8 mouse cellular contexts compared by ENCODE assay signal in genomic region chr3:95110911-95111726, GRCm38 (mm10). TPM values are rescaled to one million over a fixed set of nuclear protein-coding genes. Genes with fewer than 3 reads are reported as not detected.
A peak's percentile ranks its signal among the peaks of the same experiment; 100 is the strongest.
DNase-seq lines count a peak whose midpoint lies in the region; ATAC-seq and TF ChIP-seq lines count a peak whose summit lies in the region.

Gene Vps72, plus strand, starts transcription at chr3:95111022.

- peak within 1 kb of the TSS; percentile 95 for H3K27ac ChIP-seq in forebrain, embryonic 10.5 days
- H3K27ac ChIP-seq in heart, embryonic 15.5 days, result peak within 1 kb of the TSS; percentile 98
- H3K27ac ChIP-seq in liver, embryonic 14.5 days, result peak within 1 kb of the TSS; percentile 88
- peak within 1 kb of the TSS; percentile 93 for H3K27ac ChIP-seq in neural tube, embryonic 11.5 days (ENCODE audit: low read depth, low read length)
- H3K27ac ChIP-seq in stomach, postnatal 0 days (replicated peaks), result peak within 1 kb of the TSS; percentile 96

- DNase-seq in CD8-positive naive resting alpha-beta T cell, adult 2 months (ENCODE audit: low read depth in 2 of 2, low spot score in 2 of 2), result peak; percentile 82 to 87
- peak; percentile 74 for DNase-seq in c-Kit-positive CD71-negative TER-119-negative erythroid progenitor cells, embryonic 14.5 days (ENCODE audit: low read depth)
- DNase-seq in forebrain, embryonic 10.5 days (ENCODE audit: extremely low spot score, low spot score), result peak; percentile 93
- peak; percentile 91 to 96 for DNase-seq in kidney, postnatal 25 days
- peak; percentile 65 to 76 (median 73) for DNase-seq in liver, embryonic 14.5 days (ENCODE audit: low read depth in 3 of 3, low spot score in 3 of 3)
- DNase-seq in neural tube, embryonic 11.5 days (ENCODE audit: low spot score), result peak; percentile 93
- peak; percentile 92 for DNase-seq in stomach, postnatal 0 days (ENCODE audit: low spot score)

- 2% methylated on average over 54 of the region's 54 CpGs for WGBS in forebrain, embryonic 10.5 days
- under 1% methylated on average over 54 of the region's 54 CpGs for WGBS in heart, embryonic 15.5 days
- whole genome bisulfite sequencing in liver, embryonic 14.5 days (ENCODE audit: insufficient replicate concordance), result under 1% methylated on average over 54 of the region's 54 CpGs
- WGBS in neural tube, embryonic 11.5 days, result 1% methylated on average over 54 of the region's 54 CpGs
- under 1% methylated on average over 54 of the region's 54 CpGs for WGBS in stomach, postnatal 0 days

- ATAC-seq in heart, embryonic 15.5 days (replicated peaks; ENCODE audit: insufficient number of reproducible peaks, insufficient read depth, low FRiP score, low read depth), result peak; percentile 65
- ATAC-seq in liver, embryonic 14.5 days (ENCODE audit: insufficient read depth), result peak; percentile 65
- peak; percentile 54; the same call in 1 of the 2 replicates for ATAC-seq in neural tube, embryonic 11.5 days (ENCODE audit: insufficient read depth, low FRiP score, low TSS enrichment)
- peak; percentile 75 for ATAC-seq in stomach, postnatal 0 days (ENCODE audit: low FRiP score, low TSS enrichment)

- H3K36me3 ChIP-seq in forebrain, embryonic 10.5 days (replicated peaks), result peaks cover 26% of the 10 kb centered on the region
- 0 out of 2 replicates have a peak, but pooled peaks cover 12% of the 10 kb centered on the region for H3K36me3 ChIP-seq in heart, embryonic 15.5 days
- no peaks in the 10 kb centered on the region; the same call in 1 of the 2 replicates for H3K36me3 ChIP-seq in liver, embryonic 14.5 days (replicated peaks; ENCODE audit: control insufficient read depth, insufficient read depth, low read depth)
- H3K36me3 ChIP-seq in neural tube, embryonic 11.5 days (ENCODE audit: control insufficient read depth, insufficient read depth, low read length), result peaks cover 10% of the 10 kb centered on the region
- H3K36me3 ChIP-seq in stomach, postnatal 0 days (ENCODE audit: control insufficient read depth, insufficient read depth, low read length), result peaks cover 5% of the 10 kb centered on the region

- H3K4me2 ChIP-seq in heart, embryonic 15.5 days, result peak within 1 kb of the TSS; percentile 57
- peak within 1 kb of the TSS; percentile 67 for H3K4me2 ChIP-seq in liver, embryonic 14.5 days (ENCODE audit: low read depth)
- H3K4me2 ChIP-seq in neural tube, embryonic 11.5 days (ENCODE audit: low read depth), result peak within 1 kb of the TSS; percentile 38
- peak within 1 kb of the TSS; percentile 43 for H3K4me2 ChIP-seq in stomach, postnatal 0 days (replicated peaks; ENCODE audit: low read depth)

- H3K9ac ChIP-seq in heart, embryonic 15.5 days, result peak within 1 kb of the TSS; percentile 85
- peak within 1 kb of the TSS; percentile 88 for H3K9ac ChIP-seq in liver, embryonic 14.5 days (replicated peaks)
- peak within 1 kb of the TSS; percentile 85 for H3K9ac ChIP-seq in neural tube, embryonic 11.5 days (ENCODE audit: low read length)
- peak within 1 kb of the TSS; percentile 83 for H3K9ac ChIP-seq in stomach, postnatal 0 days (ENCODE audit: low read length)

- H3K4me3 ChIP-seq in forebrain, embryonic 10.5 days, result peak within 1 kb of the TSS; percentile 72
- peak within 1 kb of the TSS; percentile 86 for H3K4me3 ChIP-seq in heart, embryonic 15.5 days
- H3K4me3 ChIP-seq in liver, embryonic 14.5 days (ENCODE audit: insufficient read depth in 1 of 2, low read depth in 2 of 2, low read length in 2 of 2), result peak within 1 kb of the TSS; percentile 94 to 97
- H3K4me3 ChIP-seq in neural tube, embryonic 11.5 days (ENCODE audit: low read depth, low read length), result peak within 1 kb of the TSS; percentile 64
- peak within 1 kb of the TSS; percentile 59 for H3K4me3 ChIP-seq in stomach, postnatal 0 days (ENCODE audit: low read depth, low read length)

- H3K4me1 ChIP-seq in forebrain, embryonic 10.5 days, result peaks cover 19% of the 10 kb centered on the region
- peaks cover 18% of the 10 kb centered on the region for H3K4me1 ChIP-seq in heart, embryonic 15.5 days (replicated peaks)
- peaks cover 4 to 17% of the 10 kb centered on the region in 2 experiments; a peak in 3 of 4 replicates for H3K4me1 ChIP-seq in liver, embryonic 14.5 days (replicated peaks; ENCODE audit: control insufficient read depth in 2 of 2, insufficient read depth in 2 of 2, low read length in 1 of 2)
- peaks cover 5% of the 10 kb centered on the region; the same call in 1 of the 2 replicates for H3K4me1 ChIP-seq in neural tube, embryonic 11.5 days (ENCODE audit: control insufficient read depth, insufficient read depth, low read length)
- H3K4me1 ChIP-seq in stomach, postnatal 0 days (replicated peaks; ENCODE audit: control insufficient read depth, insufficient read depth), result no peaks in the 10 kb centered on the region

- no peak for TF ChIP-seq CTCF in liver, embryonic 14.5 days (IDR thresholded peaks at IDR 0.05; ENCODE audit: low read depth)
- TF ChIP-seq CTCF in stomach, postnatal 0 days (IDR thresholded peaks at IDR 0.05; ENCODE audit: low read depth), result no peak

- no peaks in the 10 kb centered on the region for H3K27me3 ChIP-seq in forebrain, embryonic 10.5 days (ENCODE audit: poor library complexity, severe bottlenecking)
- H3K27me3 ChIP-seq in heart, embryonic 15.5 days, result no peaks in the 10 kb centered on the region
- no peaks in the 10 kb centered on the region for H3K27me3 ChIP-seq in liver, embryonic 14.5 days (ENCODE audit: control insufficient read depth, insufficient read depth, low read length)
- no peaks in the 10 kb centered on the region for H3K27me3 ChIP-seq in neural tube, embryonic 11.5 days (ENCODE audit: control insufficient read depth, insufficient read depth, low read length)
- no peaks in the 10 kb centered on the region for H3K27me3 ChIP-seq in stomach, postnatal 0 days (ENCODE audit: control insufficient read depth, insufficient read depth, low read length)

- no peak for TF ChIP-seq EP300 in liver, embryonic 14.5 days (IDR thresholded peaks at IDR 0.05; ENCODE audit: low read depth)
- peak; percentile 39 for TF ChIP-seq EP300 in stomach, postnatal 0 days (optimal IDR thresholded peaks at IDR 0.05)

- H3K9me3 ChIP-seq in forebrain, embryonic 10.5 days, result no peaks in the 10 kb centered on the region
- no peaks in the 10 kb centered on the region for H3K9me3 ChIP-seq in heart, embryonic 15.5 days (replicated peaks)
- no peaks in the 10 kb centered on the region for H3K9me3 ChIP-seq in liver, embryonic 14.5 days (ENCODE audit: control insufficient read depth, low read length)
- no peaks in the 10 kb centered on the region for H3K9me3 ChIP-seq in neural tube, embryonic 11.5 days (ENCODE audit: control insufficient read depth, low read length)
- no peaks in the 10 kb centered on the region for H3K9me3 ChIP-seq in stomach, postnatal 0 days (ENCODE audit: control insufficient read depth, low read length)

RNA-seq across cellular contexts. Expression of gene Vps72, which starts in this region (rescaled TPM):
- polyA plus RNA-seq in forebrain, embryonic 10.5 days (2016; fragmentation: Nextera tagmentation; extraction: Ambion mirVana), result 275 and 276 TPM in 2 replicates
- polyA plus RNA-seq in heart, embryonic 15.5 days (2015; fragmentation: Nextera tagmentation; extraction: Ambion mirVana), result 79.5 and 99.3 TPM in 2 replicates
- 19.7 and 23.4 TPM in 2 replicates for polyA plus RNA-seq in liver, embryonic 14.5 days (2012; rRNA removed)
- polyA plus RNA-seq in liver, embryonic 14.5 days (2014; fragmentation: Nextera tagmentation; extraction: Ambion mirVana), result 29.6 and 31.4 TPM in 2 replicates
- polyA plus RNA-seq in neural tube, embryonic 11.5 days (2014; fragmentation: Nextera tagmentation; extraction: Ambion mirVana), result 243 and 248 TPM in 2 replicates
- polyA plus RNA-seq in stomach, postnatal 0 days (2015; fragmentation: Nextera tagmentation; extraction: Ambion mirVana), result 60.8 and 65.9 TPM in 2 replicates

Comparison
In these comparisons a context has a peak if more than half of its experiments do, and no peak if none do; other contexts are left out.
1. Peak in every context shown above with its lines: DNase-seq, ATAC-seq, H3K4me3 ChIP-seq and H3K27ac ChIP-seq.